Mouse (Mus musculus) lung, adult 2 months (tissue): ENCODE measurements around the gene Gm49380.

ENCODE experiments used
- CTCF ChIP-seq: fragments of 200-500 bp; IDR thresholded peaks from 2 replicates; pipeline ENCODE4 v1.5.1; 2011; ENCODE audit warnings: mild to moderate bottlenecking, low read length, control low read depth; ENCODE audit not compliant: insufficient read depth
- POLR2A ChIP-seq: fragments of 200-500 bp; IDR thresholded peaks from 2 replicates; pipeline ENCODE4 v1.6.1; 2011; ENCODE audit warnings: low read depth, mild to moderate bottlenecking, control low read depth, low read length, borderline replicate concordance; ENCODE audit errors: extremely low read depth

DNA sequence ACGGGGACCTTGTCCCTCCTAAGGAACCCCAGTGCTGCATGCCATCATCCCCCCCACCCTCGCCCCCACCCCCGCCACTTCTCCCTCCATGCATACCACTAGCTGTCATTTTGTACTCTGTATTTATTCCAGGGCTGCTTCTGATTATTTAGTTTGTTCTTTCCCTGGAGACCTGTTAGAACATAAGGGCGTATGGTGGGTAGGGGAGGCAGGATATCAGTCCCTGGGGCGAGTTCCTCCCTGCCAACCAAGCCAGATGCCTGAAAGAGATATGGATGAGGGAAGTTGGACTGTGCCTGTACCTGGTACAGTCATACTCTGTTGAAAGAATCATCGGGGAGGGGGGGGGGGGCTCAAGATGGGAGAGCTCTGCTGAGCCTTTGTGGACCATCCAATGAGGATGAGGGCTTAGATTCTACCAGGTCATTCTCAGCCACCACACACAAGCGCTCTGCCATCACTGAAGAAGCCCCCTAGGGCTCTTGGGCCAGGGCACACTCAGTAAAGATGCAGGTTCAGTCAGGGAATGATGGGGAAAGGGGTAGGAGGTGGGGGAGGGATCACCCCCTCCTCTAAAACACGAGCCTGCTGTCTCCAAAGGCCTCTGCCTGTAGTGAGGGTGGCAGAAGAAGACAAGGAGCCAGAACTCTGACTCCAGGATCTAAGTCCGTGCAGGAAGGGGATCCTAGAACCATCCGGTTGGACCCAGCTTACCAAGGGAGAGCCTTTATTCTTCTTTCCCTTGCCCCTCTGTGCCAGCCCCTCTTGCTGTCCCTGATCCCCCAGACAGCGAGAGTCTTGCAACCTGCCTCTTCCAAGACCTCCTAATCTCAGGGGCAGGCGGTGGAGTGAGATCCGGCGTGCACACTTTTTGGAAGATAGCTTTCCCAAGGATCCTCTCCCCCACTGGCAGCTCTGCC is 65.5 kb downstream of the Gm49380 start:
- no peak for TF ChIP-seq POLR2A
- no peak for TF ChIP-seq CTCF
